Mouse (Mus musculus): ENCODE results near the gene Gm45711.

Gm45711 gene

DNA sequence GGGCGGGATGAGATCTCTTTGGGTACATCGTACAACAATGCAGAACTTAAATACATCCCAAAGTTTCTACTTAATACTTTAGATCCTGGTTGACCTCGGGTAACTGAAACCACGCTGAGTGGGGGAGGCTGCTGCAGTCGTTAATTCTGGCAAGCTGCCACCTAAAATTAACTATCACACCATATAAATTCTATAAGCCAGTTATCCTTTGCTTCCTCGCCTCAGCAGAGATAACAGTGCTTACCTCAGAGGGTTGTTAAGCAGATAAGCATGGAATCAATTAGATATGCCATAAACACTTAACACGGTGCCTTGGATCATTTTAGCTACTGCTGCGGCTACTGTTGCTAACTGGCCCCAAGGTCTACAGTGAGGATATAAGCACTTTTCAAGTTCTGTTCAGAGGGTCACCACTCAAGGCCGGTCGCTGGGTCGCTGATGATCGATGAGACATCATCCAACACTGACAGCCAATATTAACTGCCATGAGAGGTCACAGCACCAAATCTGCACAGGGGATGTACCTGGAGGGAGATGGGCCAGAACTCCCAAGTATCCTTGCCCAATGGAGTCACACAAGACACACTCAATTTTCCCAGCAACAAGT, 67.7 kb downstream of the Gm45711 start:
- DNase-seq (ENCODE audit: low read depth, low spot score) = no peak

DNA sequence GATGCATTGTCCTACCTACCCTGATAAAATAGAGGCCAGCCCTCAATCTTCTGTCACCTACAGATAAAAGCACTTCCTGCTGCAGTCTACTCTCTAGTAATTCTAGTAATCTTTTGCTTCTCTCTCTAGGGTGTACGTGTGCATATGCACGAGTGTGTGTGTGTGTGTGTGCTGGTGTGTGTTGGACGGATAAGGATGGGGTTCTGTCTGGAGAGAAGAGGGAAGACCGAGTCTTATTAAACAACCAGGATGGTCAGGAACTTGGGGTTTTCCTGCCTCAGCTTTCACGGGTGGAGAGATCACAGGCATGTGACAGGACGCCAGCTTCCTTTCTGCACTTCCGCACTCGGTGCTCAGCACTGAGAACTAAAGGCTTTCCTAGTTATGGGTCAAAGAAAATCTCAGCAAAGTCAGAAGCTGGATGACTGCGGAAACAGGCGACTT, 70.4 kb downstream of the Gm45711 start:
- DNase-seq (ENCODE audit: low read depth, low spot score) = no peak

DNA sequence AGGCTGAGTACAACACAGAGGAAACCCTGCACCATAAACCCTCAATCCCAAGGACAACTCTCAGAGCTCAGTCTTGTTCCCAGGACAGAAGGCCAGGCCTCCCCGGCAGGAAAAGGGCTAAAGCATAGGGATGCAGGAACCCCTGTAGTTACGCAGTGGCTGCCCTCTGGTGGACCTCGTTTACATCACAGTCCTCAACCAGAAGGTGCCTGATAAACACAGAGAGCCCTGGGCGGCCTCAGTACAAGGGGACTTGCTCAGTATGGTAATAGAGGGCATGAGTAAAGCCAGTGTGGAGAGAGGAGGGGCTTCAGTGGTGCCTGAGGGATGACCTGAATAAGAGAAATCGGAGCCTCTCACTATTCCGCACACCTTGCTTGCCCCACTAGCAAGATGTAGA, 75.3 kb downstream of the Gm45711 start:
- DNase-seq (ENCODE audit: low read depth, low spot score) = no peak

DNA sequence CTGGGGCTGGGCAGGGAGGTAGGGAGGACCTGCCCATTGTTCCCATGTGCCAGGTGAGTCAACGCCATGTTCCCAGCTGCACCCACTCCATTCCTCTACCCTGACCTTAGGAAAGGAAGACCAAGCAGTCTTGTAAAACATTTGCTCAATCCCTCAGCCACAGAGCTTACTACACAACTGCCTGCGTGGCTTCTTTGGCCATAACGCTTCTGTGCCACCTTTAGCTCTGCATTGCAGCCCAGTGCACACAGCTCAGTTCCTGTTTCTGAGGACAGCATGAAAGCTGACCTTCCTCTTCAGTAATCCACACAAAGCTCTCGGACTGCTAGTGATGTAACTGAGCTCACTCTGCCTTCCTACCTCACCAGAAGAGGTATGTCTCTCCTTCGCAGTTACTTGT, 77.0 kb downstream of the Gm45711 start:
- no peak for DNase-seq (ENCODE audit: low read depth, low spot score)

DNA sequence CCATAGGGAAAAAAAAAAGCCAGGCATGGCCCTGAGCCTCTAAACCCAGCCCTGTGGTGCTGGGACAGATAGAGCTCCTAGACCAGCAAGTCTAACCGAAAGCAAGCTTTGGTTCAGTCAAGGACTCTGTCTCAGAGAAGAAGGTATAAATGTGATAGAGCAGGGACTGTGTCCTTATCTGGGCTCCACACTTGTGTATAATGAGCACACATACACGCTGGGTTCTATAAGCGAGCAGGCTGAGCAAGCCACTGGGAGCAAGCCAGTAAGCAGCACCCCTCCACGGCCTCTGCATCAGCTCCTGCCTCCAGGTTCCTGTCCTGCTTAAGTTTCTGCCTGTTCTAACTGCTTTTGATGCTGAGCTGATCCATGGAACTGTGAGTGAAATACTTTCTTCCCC, 77.8 kb downstream of the Gm45711 start:
- DNase-seq (ENCODE audit: low read depth, low spot score) = no peak

Measured in telencephalon, adult 2 months (tissue).